Mouse (Mus musculus): ENCODE data around the gene Cox10.

GRCm38 (mm10) chr11:64000200-64000794 is 79.0 kb downstream of the Cox10 start:
- no peak for TF ChIP-seq EP300 (IDR thresholded peaks at IDR 0.05)
- no peak for TF ChIP-seq CTCF (IDR thresholded peaks at IDR 0.05)
